Mouse (Mus musculus) hindbrain, embryonic 11.5 days (tissue): ENCODE data around the gene Col19a1. TPM values are rescaled to one million over a fixed set of nuclear protein-coding genes. Genes with fewer than 3 reads are reported as not detected.

Source experiments
- ATAC-seq: fragments of 200-750 bp; cut with Nextera tagmentation; 2 replicates; pipeline ENCODE4 v1.8.0; 2017; ENCODE audit warnings: mild to moderate bottlenecking, moderate TSS enrichment, moderate library complexity; ENCODE audit not compliant: low FRiP score
- DNase-seq: peaks from one replicate; pipeline ENCODE4 v3.0.0-alpha.2; 2015; ENCODE audit warnings: low spot score
- H3K27ac ChIP-seq: fragments of 300-500 bp; sonication (generic); 2 replicates; pipeline ENCODE4 v1.5.1; 2014; ENCODE audit warnings: mild to moderate bottlenecking, low read depth, low read length
- H3K27me3 ChIP-seq: fragments of 300-500 bp; sonication (generic); 2 replicates; pipeline ENCODE4 v1.6.1; 2014; ENCODE audit warnings: mild to moderate bottlenecking, low read length, moderate library complexity, mixed read lengths; ENCODE audit not compliant: control insufficient read depth, insufficient read depth
- H3K36me3 ChIP-seq: fragments of 300-500 bp; sonication (generic); 2 replicates; pipeline ENCODE4 v1.6.1; 2014; ENCODE audit warnings: mild to moderate bottlenecking, low read length, moderate library complexity, mixed read lengths; ENCODE audit not compliant: control insufficient read depth, insufficient read depth
- H3K4me1 ChIP-seq: fragments of 300-500 bp; sonication (generic); replicated peaks from 2 replicates; pipeline ENCODE4 v1.6.1; 2014; ENCODE audit warnings: low read length, mixed read lengths; ENCODE audit not compliant: control insufficient read depth, insufficient read depth
- H3K4me2 ChIP-seq: fragments of 300-500 bp; sonication (generic); replicated peaks from 2 replicates; pipeline ENCODE4 v1.6.1; 2014; ENCODE audit warnings: mild to moderate bottlenecking, low read depth, low read length
- H3K4me3 ChIP-seq: fragments of 300-500 bp; sonication (generic); 2 replicates; pipeline ENCODE4 v1.5.1; 2014; ENCODE audit warnings: low read depth, low read length
- H3K9ac ChIP-seq: fragments of 300-500 bp; sonication (generic); 2 replicates; pipeline ENCODE4 v1.6.1; 2014; ENCODE audit warnings: low read depth, low read length
- H3K9me3 ChIP-seq: fragments of 300-500 bp; sonication (generic); 2 replicates; pipeline ENCODE4 v1.6.1; 2016; ENCODE audit warnings: low read length; ENCODE audit not compliant: control insufficient read depth
- WGBS: fragments of 180-500 bp; shearing (Covaris S2); extraction: QIAGEN DNeasy Blood & Tissue Kit; methylation state at CpG from one replicate; pipeline ENCODE4 v1.1.7; 2014; 5-methylcytosine and 5-hydroxymethylcytosine counted together
- polyA plus RNA-seq: library from polyadenylated mRNA; unstranded; fragments of >200 nt; fragmentation: Nextera tagmentation; extraction: Ambion mirVana; gene quantifications from 2 replicates; pipeline ENCODE4 v1.2.1, GENCODE M21; 2014

The Col19a1 gene
- polyA plus RNA-seq, 1 experiment from 2014 or later, result 0.20 TPM

- DNase-seq (no peak), ATAC-seq (no peak)
- H3K27ac ChIP-seq, result no peak overlapping the region
- H3K4me1 ChIP-seq, result no peaks in the 10 kb centered on the region
- H3K27me3 ChIP-seq, result no peaks in the 10 kb centered on the region
- H3K9me3 ChIP-seq, result no peaks in the 10 kb centered on the region
- no peaks in the 10 kb centered on the region for H3K36me3 ChIP-seq
- H3K4me2 ChIP-seq, result no peak overlapping the region
- H3K9ac ChIP-seq, result no peak overlapping the region
- 77% methylated on average over 18 of the region's 18 CpGs for WGBS
- no peak overlapping the region for H3K4me3 ChIP-seq
These were observed 36.6 kb downstream of the Col19a1 start for GRCm38 (mm10) chr1:24550560-24551280.

GRCm38 (mm10) chr1:24550031-24550430, 37.2 kb downstream of the Col19a1 start:
- WGBS, result 76% methylated on average over 10 of the region's 10 CpGs
- Histone ChIP-seq H3K27me3 (no peaks in the 10 kb centered on the region), H3K4me1 (no peaks in the 10 kb centered on the region), H3K36me3 (no peaks in the 10 kb centered on the region), H3K9ac (no peak overlapping the region), H3K27ac (no peak overlapping the region), H3K4me2 (no peak overlapping the region), H3K9me3 (no peaks in the 10 kb centered on the region), H3K4me3 (no peak overlapping the region)
- DNase-seq, result no peak
- ATAC-seq, result no peak

GRCm38 (mm10) chr1:24549050-24549449, 38.2 kb downstream of the Col19a1 start:
- no peak for DNase-seq
- H3K9ac ChIP-seq, result no peak overlapping the region
- no peaks in the 10 kb centered on the region for H3K36me3 ChIP-seq
- H3K4me2 ChIP-seq, result no peak overlapping the region
- no peaks in the 10 kb centered on the region for H3K4me1 ChIP-seq
- no peaks in the 10 kb centered on the region for H3K9me3 ChIP-seq
- H3K27me3 ChIP-seq, result no peaks in the 10 kb centered on the region
- H3K4me3 ChIP-seq, result no peak overlapping the region
- H3K27ac ChIP-seq, result no peak overlapping the region
- ATAC-seq, result no peak
- 85% methylated on average over 8 of the region's 8 CpGs for WGBS

- Histone ChIP-seq H3K9ac (no peak overlapping the region), H3K27me3 (no peaks in the 10 kb centered on the region), H3K4me1 (no peaks in the 10 kb centered on the region), H3K27ac (no peak overlapping the region), H3K4me2 (no peak overlapping the region), H3K4me3 (no peak overlapping the region), H3K36me3 (no peaks in the 10 kb centered on the region), H3K9me3 (no peaks in the 10 kb centered on the region)
- WGBS, result 72% methylated on average over 1 of the region's 1 CpGs
- ATAC-seq (no peak), DNase-seq (no peak)
These were observed 39.7 kb downstream of the Col19a1 start for GRCm38 (mm10) chr1:24547574-24547973.

- Histone ChIP-seq H3K27me3 (no peaks in the 10 kb centered on the region), H3K4me1 (no peaks in the 10 kb centered on the region), H3K4me3 (no peak overlapping the region), H3K27ac (no peak overlapping the region), H3K9ac (no peak overlapping the region), H3K4me2 (no peak overlapping the region), H3K36me3 (no peaks in the 10 kb centered on the region), H3K9me3 (no peaks in the 10 kb centered on the region)
- 80% methylated on average over 1 of the region's 1 CpGs for WGBS
- no peak for ATAC-seq
- DNase-seq, result no peak
These were observed 47.4 kb downstream of the Col19a1 start for GRCm38 (mm10) chr1:24539852-24540251.

GRCm38 (mm10) chr1:24527194-24527593, 60.1 kb downstream of the Col19a1 start:
- no peak overlapping the region for H3K4me2 ChIP-seq
- H3K4me1 ChIP-seq, result no peaks in the 10 kb centered on the region
- WGBS, result 85% methylated on average over 2 of the region's 2 CpGs
- no peaks in the 10 kb centered on the region for H3K9me3 ChIP-seq
- H3K27me3 ChIP-seq, result no peaks in the 10 kb centered on the region
- ATAC-seq, result no peak
- no peak overlapping the region for H3K27ac ChIP-seq
- no peak overlapping the region for H3K9ac ChIP-seq
- DNase-seq, result no peak
- H3K4me3 ChIP-seq, result no peak overlapping the region
- H3K36me3 ChIP-seq, result no peaks in the 10 kb centered on the region

GRCm38 (mm10) chr1:24517462-24517861, 69.8 kb downstream of the Col19a1 start:
- Histone ChIP-seq H3K36me3 (no peaks in the 10 kb centered on the region), H3K27ac (no peak overlapping the region), H3K4me3 (no peak overlapping the region), H3K4me1 (no peaks in the 10 kb centered on the region), H3K4me2 (no peak overlapping the region), H3K9me3 (no peaks in the 10 kb centered on the region), H3K9ac (no peak overlapping the region), H3K27me3 (no peaks in the 10 kb centered on the region)
- no peak for ATAC-seq
- no peak for DNase-seq
- WGBS, result 90% methylated on average over 4 of the region's 4 CpGs

GRCm38 (mm10) chr1:24515341-24515740, 71.9 kb downstream of the Col19a1 start:
- WGBS, result 92% methylated on average over 5 of the region's 5 CpGs
- no peak overlapping the region for H3K4me2 ChIP-seq
- no peak overlapping the region for H3K9ac ChIP-seq
- no peak for DNase-seq
- H3K27me3 ChIP-seq, result no peaks in the 10 kb centered on the region
- no peak overlapping the region for H3K4me3 ChIP-seq
- no peak overlapping the region for H3K27ac ChIP-seq
- ATAC-seq, result no peak
- H3K4me1 ChIP-seq, result no peaks in the 10 kb centered on the region
- no peaks in the 10 kb centered on the region for H3K36me3 ChIP-seq
- no peaks in the 10 kb centered on the region for H3K9me3 ChIP-seq

GRCm38 (mm10) chr1:24511536-24511935, 75.7 kb downstream of the Col19a1 start:
- no peak for ATAC-seq
- no peaks in the 10 kb centered on the region for H3K36me3 ChIP-seq
- no peaks in the 10 kb centered on the region for H3K27me3 ChIP-seq
- H3K4me2 ChIP-seq, result no peak overlapping the region
- no peak overlapping the region for H3K4me3 ChIP-seq
- WGBS, result 79% methylated on average over 6 of the region's 6 CpGs
- no peak overlapping the region for H3K27ac ChIP-seq
- H3K9me3 ChIP-seq, result no peaks in the 10 kb centered on the region
- DNase-seq, result no peak
- no peaks in the 10 kb centered on the region for H3K4me1 ChIP-seq
- no peak overlapping the region for H3K9ac ChIP-seq
